Mouse (Mus musculus): ENCODE measurements around the gene Csrp2.

Gene Csrp2

GRCm38 (mm10) chr10:110971044-110971443 is 51.5 kb downstream of the Csrp2 start:
- in situ Hi-C loops (cut with MboI, MseI), result loop anchor here (10.0 kb wide), 1 partner anchor 176 kb away; no protein-coding TSS in a partner anchor

- in situ Hi-C loops (cut with MboI, MseI), result loop anchor here (10.0 kb wide), 1 partner anchor 177 kb away; no protein-coding TSS in a partner anchor
These were observed 51.9 kb downstream of the Csrp2 start for GRCm38 (mm10) chr10:110971483-110971882.

DNA sequence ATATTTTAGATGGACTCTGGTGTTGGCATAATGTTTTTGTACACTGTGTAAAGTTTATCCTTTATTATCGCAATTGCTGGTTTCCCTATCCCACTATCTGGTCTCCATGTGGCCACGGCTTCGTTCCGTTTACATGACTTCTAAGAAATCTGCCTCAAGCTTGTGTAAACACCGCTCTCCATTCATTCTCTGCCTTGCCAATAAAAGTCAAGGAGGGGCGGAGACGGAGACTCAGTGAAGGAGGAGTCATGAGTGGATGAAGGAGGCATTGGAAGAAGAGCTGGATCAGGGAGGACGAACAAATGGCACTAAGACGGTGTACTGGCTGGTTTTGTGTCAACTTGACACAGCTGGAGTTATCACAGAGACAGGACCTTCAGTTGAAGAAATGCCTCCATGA is 52.4 kb downstream of the Csrp2 start:
- in situ Hi-C loops (cut with MboI, MseI), result loop anchor here (10.0 kb wide), 1 partner anchor 177 kb away; no protein-coding TSS in a partner anchor

DNA sequence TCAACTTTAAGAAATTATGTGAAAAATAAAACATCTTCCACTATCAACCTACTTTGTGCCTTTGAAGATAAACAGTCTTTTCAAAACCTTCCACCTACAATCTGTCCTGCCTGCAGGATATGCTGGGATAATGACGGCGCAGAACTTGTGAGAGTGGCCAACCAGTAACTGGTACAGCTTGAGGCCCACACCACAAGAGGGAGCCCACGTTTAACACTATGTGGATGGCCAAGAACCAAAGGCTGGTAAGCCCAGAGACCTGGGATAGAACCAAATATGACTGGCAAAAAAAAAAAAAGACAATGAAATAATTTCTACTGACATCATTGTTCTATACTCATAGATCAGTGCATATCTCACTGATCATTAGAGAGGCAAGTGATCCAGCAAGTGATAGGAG is 54.9 kb downstream of the Csrp2 start:
- in situ Hi-C loops (cut with MboI, MseI), result loop anchor here (10.0 kb wide), 1 partner anchor 180 kb away; no protein-coding TSS in a partner anchor

DNA sequence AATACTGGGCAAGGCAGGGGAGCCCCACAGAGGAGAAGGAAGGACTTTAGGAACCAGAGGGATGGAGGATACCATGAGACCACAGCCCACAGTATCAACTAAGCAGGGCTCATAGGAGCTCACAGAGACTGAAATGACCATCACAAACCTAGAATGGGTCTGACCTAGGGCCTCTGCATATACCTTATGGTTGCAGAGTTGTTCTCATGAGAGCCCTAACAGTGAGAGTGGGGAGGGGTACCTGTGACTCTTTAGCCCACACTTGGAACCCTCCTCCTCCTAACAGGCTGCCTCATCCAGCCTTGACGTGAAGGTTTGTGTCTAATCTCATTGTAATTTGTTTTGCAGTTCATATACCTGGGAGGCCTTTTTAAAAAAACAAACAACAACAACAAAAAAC is 55.3 kb downstream of the Csrp2 start:
- in situ Hi-C loops (cut with MboI, MseI), result loop anchor here (10.0 kb wide), 1 partner anchor 180 kb away; no protein-coding TSS in a partner anchor

- in situ Hi-C loops (cut with MboI, MseI), result loop anchor here (10.0 kb wide), 1 partner anchor 181 kb away; no protein-coding TSS in a partner anchor
These were observed 56.5 kb downstream of the Csrp2 start for GRCm38 (mm10) chr10:110976046-110976445.

- in situ Hi-C loops (cut with MboI, MseI), result loop anchor here (10.0 kb wide), 1 partner anchor 183 kb away; no protein-coding TSS in a partner anchor
These were observed 57.8 kb downstream of the Csrp2 start for GRCm38 (mm10) chr10:110977379-110977778.

- in situ Hi-C loops (cut with MboI, MseI), result loop anchor here (10.0 kb wide), 1 partner anchor 185 kb away; no protein-coding TSS in a partner anchor
These were observed 59.8 kb downstream of the Csrp2 start for GRCm38 (mm10) chr10:110979431-110979830.

GRCm38 (mm10) chr10:110980441-110980840 is 60.9 kb downstream of the Csrp2 start:
- in situ Hi-C loops (cut with MboI, MseI), result no loop called here

GRCm38 (mm10) chr10:110982771-110983170 is 63.2 kb downstream of the Csrp2 start:
- in situ Hi-C loops (cut with MboI, MseI), result no loop called here

GRCm38 (mm10) chr10:110986682-110987081 is 67.1 kb downstream of the Csrp2 start:
- in situ Hi-C loops (cut with MboI, MseI), result no loop called here

Data from T-helper 1 cell (primary cell).